Mouse (Mus musculus) neural tube, embryonic 13.5 days (tissue): Measurements from ENCODE around the gene Anks6. TPM values are rescaled to one million over a fixed set of nuclear protein-coding genes. Genes with fewer than 3 reads are reported as not detected.
"Not testable (repeated sequence)": the region's sequence is repeated elsewhere in the genome, so short reads cannot be mapped to it uniquely, and the experiment has no call there.

Source experiments
- ATAC-seq: fragments of 200-750 bp; cut with Nextera tagmentation; 2 replicates; pipeline ENCODE4 v1.8.0; 2017; ENCODE audit warnings: low read depth, mild to moderate bottlenecking, moderate TSS enrichment, moderate library complexity
- H3K27ac ChIP-seq: fragments of 300-500 bp; sonication (generic); replicated peaks from 2 replicates; pipeline ENCODE4 v1.5.1; 2015; ENCODE audit warnings: moderate library complexity, mild to moderate bottlenecking, inconsistent platforms
- H3K27me3 ChIP-seq: fragments of 300-500 bp; sonication (generic); 2 replicates; pipeline ENCODE4 v1.6.1; 2015; ENCODE audit warnings: mild to moderate bottlenecking, inconsistent platforms
- H3K36me3 ChIP-seq: fragments of 300-500 bp; sonication (generic); 2 replicates; pipeline ENCODE4 v1.6.1; 2015; ENCODE audit warnings: mild to moderate bottlenecking, inconsistent platforms
- H3K4me1 ChIP-seq: fragments of 300-500 bp; sonication (generic); replicated peaks from 2 replicates; pipeline ENCODE4 v1.6.1; 2015; ENCODE audit warnings: inconsistent platforms
- H3K4me2 ChIP-seq: fragments of 300-500 bp; sonication (generic); 2 replicates; pipeline ENCODE4 v1.6.1; 2015; ENCODE audit warnings: inconsistent platforms, mild to moderate bottlenecking, moderate library complexity
- H3K4me3 ChIP-seq: fragments of 300-500 bp; sonication (generic); 2 replicates; pipeline ENCODE4 v1.5.1; 2015; ENCODE audit warnings: mild to moderate bottlenecking, inconsistent platforms
- H3K9ac ChIP-seq: fragments of 300-500 bp; sonication (generic); 2 replicates; pipeline ENCODE4 v1.6.1; 2015; ENCODE audit warnings: moderate library complexity, mild to moderate bottlenecking, inconsistent platforms
- H3K9me3 ChIP-seq: fragments of 300-500 bp; sonication (generic); 2 replicates; pipeline ENCODE4 v1.6.1; 2016; ENCODE audit warnings: inconsistent platforms
- WGBS: fragments of 180-500 bp; shearing (Covaris S2); methylation state at CpG from one replicate; pipeline ENCODE4 v1.1.7; 2015; 5-methylcytosine and 5-hydroxymethylcytosine counted together
- polyA plus RNA-seq: library from polyadenylated mRNA; unstranded; fragments of >200 nt; fragmentation: Nextera tagmentation; extraction: Ambion mirVana; gene quantifications from 2 replicates; pipeline ENCODE4 v1.2.1, GENCODE M21; 2015

Anks6 gene
- polyA plus RNA-seq, 1 experiment from 2014 or later = 4.4 TPM

- 9% methylated on average over 1 of the region's 1 CpGs for WGBS
- H3K9me3 ChIP-seq = no peaks in the 10 kb centered on the region
- H3K4me2 ChIP-seq = no peak overlapping the region
- no peak overlapping the region for H3K9ac ChIP-seq
- no peak overlapping the region for H3K27ac ChIP-seq
- no peaks in the 10 kb centered on the region for H3K27me3 ChIP-seq
- no peak for ATAC-seq
- H3K4me3 ChIP-seq = no peak overlapping the region
- H3K4me1 ChIP-seq = peaks cover 14% of the 10 kb centered on the region
- no peaks in the 10 kb centered on the region for H3K36me3 ChIP-seq
Measured at GRCm38 (mm10) chr4:47060900-47061299, 3.7 kb upstream of the Anks6 start.

- Histone ChIP-seq H3K4me1 (peaks cover 15% of the 10 kb centered on the region), H3K9me3 (no peaks in the 10 kb centered on the region), H3K27ac (peak overlapping the region; percentile 80), H3K36me3 (no peaks in the 10 kb centered on the region), H3K27me3 (no peaks in the 10 kb centered on the region), H3K4me2 (peak overlapping the region; percentile 67), H3K4me3 (peak overlapping the region; percentile 76), H3K9ac (peak overlapping the region; percentile 87)
- 39% methylated on average over 25 of the region's 25 CpGs for WGBS
- ATAC-seq = peak; percentile 45
Measured at GRCm38 (mm10) chr4:47057510-47058325, 491 bp upstream of the Anks6 start.

- H3K4me3 ChIP-seq = 0 out of 2 replicates have a peak overlapping the region, but pooled peaks have one; percentile 2
- no peak overlapping the region for H3K9ac ChIP-seq
- no peak overlapping the region for H3K27ac ChIP-seq
- WGBS = 96% methylated on average over 6 of the region's 6 CpGs
- no peak for ATAC-seq
- no peaks in the 10 kb centered on the region for H3K9me3 ChIP-seq
- no peaks in the 10 kb centered on the region for H3K27me3 ChIP-seq
- peak overlapping the region; percentile 67; the same call in 1 of the 2 replicates for H3K4me2 ChIP-seq
- H3K36me3 ChIP-seq = no peaks in the 10 kb centered on the region
- peaks cover 29% of the 10 kb centered on the region for H3K4me1 ChIP-seq
Measured at GRCm38 (mm10) chr4:47055570-47056080, 1.6 kb downstream of the Anks6 start.

- H3K36me3 ChIP-seq, H3K27me3 ChIP-seq, ATAC-seq, H3K4me3 ChIP-seq, H3K27ac ChIP-seq, H3K9me3 ChIP-seq, H3K9ac ChIP-seq, H3K4me2 ChIP-seq: not testable (repeated sequence)
- WGBS = 86% methylated on average over 9 of the region's 9 CpGs
- H3K4me1 ChIP-seq = peaks cover 34% of the 10 kb centered on the region
Measured at GRCm38 (mm10) chr4:47055170-47055569, 2.1 kb downstream of the Anks6 start.

- Histone ChIP-seq H3K27ac (no peak overlapping the region), H3K4me2 (no peak overlapping the region), H3K9ac (0 out of 2 replicates have a peak overlapping the region, but pooled peaks have one; percentile 13), H3K36me3 (no peaks in the 10 kb centered on the region), H3K4me1 (peaks cover 29% of the 10 kb centered on the region), H3K9me3 (no peaks in the 10 kb centered on the region), H3K27me3 (no peaks in the 10 kb centered on the region), H3K4me3 (no peak overlapping the region)
- no peak for ATAC-seq
- WGBS = 72% methylated on average over 9 of the region's 9 CpGs
Measured at GRCm38 (mm10) chr4:47051905-47052304, 5.3 kb downstream of the Anks6 start.

GRCm38 (mm10) chr4:47050642-47051381 is 6.4 kb downstream of the Anks6 start:
- Histone ChIP-seq H3K4me3 (no peak overlapping the region), H3K27ac (0 out of 2 replicates have a peak overlapping the region, but pooled peaks have one; percentile 9), H3K4me1 (peaks cover 20% of the 10 kb centered on the region), H3K9ac (no peak overlapping the region), H3K27me3 (no peaks in the 10 kb centered on the region), H3K4me2 (no peak overlapping the region), H3K36me3 (no peaks in the 10 kb centered on the region), H3K9me3 (no peaks in the 10 kb centered on the region)
- 36% methylated on average over 10 of the region's 10 CpGs for WGBS
- peak; percentile 41 for ATAC-seq

GRCm38 (mm10) chr4:47050167-47050566 is 7.1 kb downstream of the Anks6 start:
- H3K4me2 ChIP-seq = no peak overlapping the region
- H3K27ac ChIP-seq = 0 out of 2 replicates have a peak overlapping the region, but pooled peaks have one; percentile 9
- no peak overlapping the region for H3K4me3 ChIP-seq
- no peak overlapping the region for H3K9ac ChIP-seq
- 0% methylated on average over 1 of the region's 1 CpGs for WGBS
- peak; percentile 58 for ATAC-seq
- H3K27me3 ChIP-seq = no peaks in the 10 kb centered on the region
- no peaks in the 10 kb centered on the region for H3K36me3 ChIP-seq
- H3K9me3 ChIP-seq = no peaks in the 10 kb centered on the region
- H3K4me1 ChIP-seq = peaks cover 20% of the 10 kb centered on the region

- no peak overlapping the region for H3K4me2 ChIP-seq
- WGBS = 94% methylated on average over 16 of the region's 16 CpGs
- no peaks in the 10 kb centered on the region for H3K27me3 ChIP-seq
- H3K4me1 ChIP-seq = peaks cover 20% of the 10 kb centered on the region
- H3K9me3 ChIP-seq = no peaks in the 10 kb centered on the region
- H3K9ac ChIP-seq = no peak overlapping the region
- no peak for ATAC-seq
- H3K4me3 ChIP-seq = no peak overlapping the region
- no peak overlapping the region for H3K27ac ChIP-seq
- H3K36me3 ChIP-seq = no peaks in the 10 kb centered on the region
Measured at GRCm38 (mm10) chr4:47049216-47049615, 8.0 kb downstream of the Anks6 start.

- no peaks in the 10 kb centered on the region for H3K27me3 ChIP-seq
- H3K9ac ChIP-seq = no peak overlapping the region
- WGBS = 79% methylated on average over 4 of the region's 4 CpGs
- H3K4me2 ChIP-seq = no peak overlapping the region
- peaks cover 9% of the 10 kb centered on the region; the same call in 1 of the 2 replicates for H3K36me3 ChIP-seq
- H3K27ac ChIP-seq = no peak overlapping the region
- no peak overlapping the region for H3K4me3 ChIP-seq
- no peaks in the 10 kb centered on the region for H3K9me3 ChIP-seq
- peaks cover 20% of the 10 kb centered on the region for H3K4me1 ChIP-seq
- no peak for ATAC-seq
Measured at GRCm38 (mm10) chr4:47047765-47048164, 9.5 kb downstream of the Anks6 start.

- ATAC-seq = no peak
- peaks cover 19% of the 10 kb centered on the region for H3K4me1 ChIP-seq
- H3K36me3 ChIP-seq = peaks cover 10% of the 10 kb centered on the region; the same call in 1 of the 2 replicates
- no peak overlapping the region for H3K9ac ChIP-seq
- no peak overlapping the region for H3K4me3 ChIP-seq
- H3K27ac ChIP-seq = no peak overlapping the region
- H3K9me3 ChIP-seq = no peaks in the 10 kb centered on the region
- H3K4me2 ChIP-seq = no peak overlapping the region
- WGBS = 83% methylated on average over 6 of the region's 6 CpGs
- H3K27me3 ChIP-seq = no peaks in the 10 kb centered on the region
Measured at GRCm38 (mm10) chr4:47046974-47047373, 10.3 kb downstream of the Anks6 start.

- H3K4me2 ChIP-seq = no peak overlapping the region
- ATAC-seq = no peak
- WGBS = 93% methylated on average over 9 of the region's 9 CpGs
Measured at GRCm38 (mm10) chr4:47043866-47044265, 13.4 kb downstream of the Anks6 start.

GRCm38 (mm10) chr4:47039586-47039985 is 17.6 kb downstream of the Anks6 start:
- H3K9me3 ChIP-seq = no peaks in the 10 kb centered on the region
- H3K27ac ChIP-seq = no peak overlapping the region
- peaks cover 17% of the 10 kb centered on the region for H3K4me1 ChIP-seq
- peaks cover 44% of the 10 kb centered on the region for H3K36me3 ChIP-seq
- no peak overlapping the region for H3K9ac ChIP-seq
- ATAC-seq = no peak
- 96% methylated on average over 10 of the region's 10 CpGs for WGBS
- no peak overlapping the region for H3K4me2 ChIP-seq
- no peak overlapping the region for H3K4me3 ChIP-seq
- H3K27me3 ChIP-seq = 0 out of 2 replicates have a peak, but pooled peaks cover 3% of the 10 kb centered on the region

More at GRCm38 (mm10) chr4:47043866-47044265, 13.4 kb downstream of the Anks6 start:
- no peaks in the 10 kb centered on the region for H3K9me3 ChIP-seq
- no peaks in the 10 kb centered on the region for H3K4me1 ChIP-seq
- peaks cover 26% of the 10 kb centered on the region for H3K36me3 ChIP-seq
- no peak overlapping the region for H3K27ac ChIP-seq
- H3K27me3 ChIP-seq = no peaks in the 10 kb centered on the region
- no peak overlapping the region for H3K4me3 ChIP-seq
- no peak overlapping the region for H3K9ac ChIP-seq
